Mouse (Mus musculus) liver, embryonic 13.5 days (tissue): ENCODE measurements around the gene Gm28360. TPM values are rescaled to one million over a fixed set of nuclear protein-coding genes. Genes with fewer than 3 reads are reported as not detected.
"Not testable (repeated sequence)": the region's sequence is repeated elsewhere in the genome, so short reads cannot be mapped to it uniquely, and the experiment has no call there.

Experiments used
- ATAC-seq: fragments of 200-750 bp; cut with Nextera tagmentation; 2 replicates; pipeline ENCODE4 v1.8.0; 2017; ENCODE audit warnings: low read depth, mild to moderate bottlenecking, moderate number of reproducible peaks, moderate library complexity
- DNase-seq: peaks from one replicate; pipeline ENCODE4 v3.0.0; 2022
- H3K27ac ChIP-seq: fragments of 300-500 bp; sonication (generic); 2 replicates; pipeline ENCODE4 v1.5.1; 2015; ENCODE audit warnings: moderate library complexity, mild to moderate bottlenecking, inconsistent platforms
- H3K27me3 ChIP-seq: fragments of 300-500 bp; sonication (generic); 2 replicates; pipeline ENCODE4 v1.6.1; 2015; ENCODE audit warnings: mild to moderate bottlenecking, inconsistent platforms
- H3K36me3 ChIP-seq: fragments of 300-500 bp; sonication (generic); 2 replicates; pipeline ENCODE4 v1.6.1; 2015; ENCODE audit warnings: mild to moderate bottlenecking, inconsistent platforms
- H3K4me1 ChIP-seq: fragments of 300-500 bp; sonication (generic); replicated peaks from 2 replicates; pipeline ENCODE4 v1.6.1; 2015; ENCODE audit warnings: inconsistent platforms
- H3K4me2 ChIP-seq: fragments of 300-500 bp; sonication (generic); 2 replicates; pipeline ENCODE4 v1.6.1; 2015; ENCODE audit warnings: inconsistent platforms, mild to moderate bottlenecking, moderate library complexity
- H3K4me3 ChIP-seq: fragments of 300-500 bp; sonication (generic); replicated peaks from 2 replicates; pipeline ENCODE4 v1.5.1; 2015; ENCODE audit warnings: mild to moderate bottlenecking, inconsistent platforms
- H3K9ac ChIP-seq: fragments of 300-500 bp; sonication (generic); 2 replicates; pipeline ENCODE4 v1.6.1; 2015; ENCODE audit warnings: mild to moderate bottlenecking, inconsistent platforms
- H3K9me3 ChIP-seq: fragments of 300-500 bp; sonication (generic); replicated peaks from 2 replicates; pipeline ENCODE4 v1.6.1; 2016; ENCODE audit warnings: inconsistent platforms
- WGBS: fragments of 180-500 bp; shearing (Covaris S2); methylation state at CpG from one replicate; pipeline ENCODE4 v1.1.7; 2015; ENCODE audit not compliant: insufficient replicate concordance; 5-methylcytosine and 5-hydroxymethylcytosine counted together
- polyA plus RNA-seq: library from polyadenylated mRNA; unstranded; fragments of >200 nt; fragmentation: Nextera tagmentation; extraction: Ambion mirVana; gene quantifications from 2 replicates; pipeline ENCODE4 v1.2.1, GENCODE M21; 2015

Gene Gm28360
- not detected in 2 replicates for polyA plus RNA-seq

DNA sequence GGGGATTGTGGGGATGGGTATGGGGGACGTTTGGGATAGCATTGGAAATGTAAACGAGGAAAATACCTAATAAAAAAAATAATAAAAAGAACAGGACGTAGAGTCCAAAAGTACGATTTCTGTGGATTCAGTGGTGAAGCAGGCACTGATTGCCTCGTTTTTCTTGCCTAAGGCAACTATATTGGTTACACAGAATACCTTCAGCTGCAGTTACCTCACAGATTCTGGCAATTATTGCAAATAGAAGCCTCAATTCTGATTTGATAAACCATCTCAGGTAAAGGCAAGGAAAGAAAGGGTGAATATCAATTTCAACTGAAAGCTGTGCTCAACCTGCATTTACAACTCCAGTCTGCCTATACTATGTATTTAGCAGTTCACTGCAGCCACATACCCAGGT, at the start of gene Gm28360:
TSS of gene Gm28360 (plus strand) at position 301 of the 400 bp plus-strand sequence.
- not testable (repeated sequence) for H3K27ac ChIP-seq, H3K4me3 ChIP-seq, ATAC-seq, DNase-seq, H3K9ac ChIP-seq, H3K4me1 ChIP-seq, H3K36me3 ChIP-seq, H3K9me3 ChIP-seq, H3K4me2 ChIP-seq, H3K27me3 ChIP-seq
- WGBS: 51% methylated on average over 5 of the region's 5 CpGs

- H3K27ac ChIP-seq, H3K36me3 ChIP-seq, H3K4me2 ChIP-seq, ATAC-seq, H3K4me1 ChIP-seq, H3K9me3 ChIP-seq, H3K4me3 ChIP-seq, H3K27me3 ChIP-seq, H3K9ac ChIP-seq, DNase-seq: not testable (repeated sequence)
- 36% methylated on average over 3 of the region's 3 CpGs for WGBS
These were observed 49.0 kb upstream of the Gm28360 start, which contains the start of gene B020011L13Rik for GRCm38 (mm10) chr1:117780833-117781232. TSS of gene B020011L13Rik (plus strand) at chr1:117781133.

DNA sequence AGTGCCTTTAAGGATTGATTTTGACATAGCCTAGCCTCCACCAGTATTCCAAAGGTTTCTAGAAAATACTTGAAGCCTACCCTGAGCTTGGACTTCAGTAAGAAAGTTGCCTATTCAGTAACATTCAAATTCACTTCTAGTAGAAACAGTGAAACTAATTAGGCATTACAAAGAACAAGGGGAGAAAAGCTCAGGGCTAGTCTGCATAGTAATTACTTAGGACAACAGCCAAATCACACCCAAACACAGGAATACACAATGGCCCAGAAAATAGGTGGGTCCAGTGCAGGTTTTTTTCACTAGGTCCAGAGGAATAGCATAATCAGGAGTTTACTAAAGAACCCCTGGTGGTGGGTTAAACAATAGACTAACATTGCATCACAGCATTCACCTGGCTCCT, 13.6 kb upstream of the Gm28360 start:
- not testable (repeated sequence) for H3K4me3 ChIP-seq, H3K4me1 ChIP-seq, H3K36me3 ChIP-seq, H3K9me3 ChIP-seq, DNase-seq, H3K4me2 ChIP-seq, H3K27me3 ChIP-seq, H3K27ac ChIP-seq, ATAC-seq, H3K9ac ChIP-seq

DNA sequence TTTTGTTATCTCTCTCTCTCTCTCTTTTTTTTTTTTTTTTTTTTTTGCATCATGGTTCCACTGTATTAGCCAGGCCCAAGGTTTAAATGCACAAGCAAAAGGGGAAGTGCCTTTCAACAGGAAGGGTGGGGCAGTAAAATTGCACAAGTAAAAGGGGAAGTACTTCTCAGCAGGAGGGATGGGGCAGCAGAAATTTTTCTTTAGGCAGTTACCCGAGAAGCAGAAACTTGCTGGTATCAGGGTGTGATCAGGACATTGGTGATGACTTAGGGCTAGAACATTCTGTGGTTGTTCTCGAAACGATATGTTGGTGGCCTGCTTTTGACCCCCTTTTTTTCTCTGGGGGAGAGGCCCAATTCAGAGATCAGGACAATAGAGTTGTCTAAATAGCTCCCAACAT, 21.8 kb downstream of the Gm28360 start:
- DNase-seq, H3K9me3 ChIP-seq, H3K4me3 ChIP-seq, H3K27me3 ChIP-seq, H3K36me3 ChIP-seq, ATAC-seq, H3K4me2 ChIP-seq, H3K4me1 ChIP-seq, H3K27ac ChIP-seq, H3K9ac ChIP-seq: not testable (repeated sequence)
- WGBS: 69% methylated on average over 3 of the region's 3 CpGs

Other genes starting within 250 kb of the Gm28360 start
- gene Gm28363, start 132.9 kb upstream of the Gm28360 start, polyA plus RNA-seq: not detected in 2 replicates
- not detected in 2 replicates for gene B020011L13Rik, start 48.9 kb upstream of the Gm28360 start, polyA plus RNA-seq
- not detected in 2 replicates for gene Gm28168, start 97.9 kb downstream of the Gm28360 start, polyA plus RNA-seq
- gene Gm7145, start 135.9 kb downstream of the Gm28360 start, polyA plus RNA-seq: not detected in 2 replicates